Mouse (Mus musculus) G1E (cell line): Measurements from ENCODE around the gene Ctnnbl1.

Experiments
- CTCF ChIP-seq: IDR thresholded peaks from 2 replicates; pipeline ENCODE4 v1.5.1; 2012; ENCODE audit warnings: low read depth, low read length, inconsistent platforms, mixed read lengths
- GATA1 ChIP-seq: IDR thresholded peaks from 2 replicates; pipeline ENCODE4 v1.6.1; 2012; ENCODE audit warnings: borderline replicate concordance, low read length, inconsistent platforms, mixed read lengths
- GATA2 ChIP-seq: IDR thresholded peaks from 2 replicates; pipeline ENCODE4 v1.6.1; 2012; ENCODE audit warnings: low read depth, low read length, inconsistent platforms, borderline replicate concordance
- TAL1 ChIP-seq: conservative IDR thresholded peaks from 2 replicates; pipeline ENCODE4 v1.6.1; 2012; ENCODE audit warnings: low read depth, low read length, inconsistent platforms, mixed read lengths

- TF ChIP-seq CTCF = no peak
- TF ChIP-seq TAL1 = no peak
- no peak for TF ChIP-seq GATA1
- TF ChIP-seq GATA2 = no peak
Measured at GRCm38 (mm10) chr2:157808368-157808923, 71.2 kb downstream of the Ctnnbl1 start.
